Mouse (Mus musculus) forebrain, embryonic 15.5 days (tissue): ENCODE data around the gene Ube4b. TPM values are rescaled to one million over a fixed set of nuclear protein-coding genes. Genes with fewer than 3 reads are reported as not detected.

ENCODE experiments used
- ATAC-seq: fragments of 200-750 bp; cut with Nextera tagmentation; replicated peaks from 2 replicates; pipeline ENCODE4 v1.8.0; 2017; ENCODE audit warnings: mild to moderate bottlenecking, moderate TSS enrichment, moderate library complexity
- H3K27ac ChIP-seq: fragments of 300-500 bp; sonication (generic); replicated peaks from 2 replicates; pipeline ENCODE4 v1.5.1; 2015; ENCODE audit warnings: mild to moderate bottlenecking, inconsistent platforms
- H3K27me3 ChIP-seq: fragments of 300-500 bp; sonication (generic); 2 replicates; pipeline ENCODE4 v1.6.1; 2015; ENCODE audit warnings: inconsistent platforms
- H3K36me3 ChIP-seq: fragments of 300-500 bp; sonication (generic); 2 replicates; pipeline ENCODE4 v1.6.1; 2015; ENCODE audit warnings: mild to moderate bottlenecking, inconsistent platforms
- H3K4me1 ChIP-seq: fragments of 300-500 bp; sonication (generic); 2 replicates; pipeline ENCODE4 v1.6.1; 2015; ENCODE audit warnings: inconsistent platforms
- H3K4me2 ChIP-seq: fragments of 300-500 bp; sonication (generic); replicated peaks from 2 replicates; pipeline ENCODE4 v1.6.1; 2015; ENCODE audit warnings: mild to moderate bottlenecking, inconsistent platforms
- H3K4me3 ChIP-seq: fragments of 300-500 bp; sonication (generic); 2 replicates; pipeline ENCODE4 v1.5.1; 2015; ENCODE audit warnings: mild to moderate bottlenecking, inconsistent platforms
- H3K9ac ChIP-seq: fragments of 300-500 bp; sonication (generic); replicated peaks from 2 replicates; pipeline ENCODE4 v1.6.1; 2015; ENCODE audit warnings: mild to moderate bottlenecking, inconsistent platforms
- H3K9me3 ChIP-seq: fragments of 300-500 bp; sonication (generic); 2 replicates; pipeline ENCODE4 v1.6.1; 2016; ENCODE audit warnings: inconsistent platforms
- WGBS: fragments of 180-500 bp; shearing (Covaris S2); methylation state at CpG from one replicate; pipeline ENCODE4 v1.1.7; 2015; ENCODE audit warnings: mixed read lengths; 5-methylcytosine and 5-hydroxymethylcytosine counted together
- polyA plus RNA-seq: library from polyadenylated mRNA; unstranded; fragments of >200 nt; fragmentation: Nextera tagmentation; extraction: Ambion mirVana; gene quantifications from 2 replicates; pipeline ENCODE4 v1.2.1, GENCODE M21; 2015

The Ube4b gene
- polyA plus RNA-seq, 1 experiment from 2014 or later = 58.4 TPM

DNA sequence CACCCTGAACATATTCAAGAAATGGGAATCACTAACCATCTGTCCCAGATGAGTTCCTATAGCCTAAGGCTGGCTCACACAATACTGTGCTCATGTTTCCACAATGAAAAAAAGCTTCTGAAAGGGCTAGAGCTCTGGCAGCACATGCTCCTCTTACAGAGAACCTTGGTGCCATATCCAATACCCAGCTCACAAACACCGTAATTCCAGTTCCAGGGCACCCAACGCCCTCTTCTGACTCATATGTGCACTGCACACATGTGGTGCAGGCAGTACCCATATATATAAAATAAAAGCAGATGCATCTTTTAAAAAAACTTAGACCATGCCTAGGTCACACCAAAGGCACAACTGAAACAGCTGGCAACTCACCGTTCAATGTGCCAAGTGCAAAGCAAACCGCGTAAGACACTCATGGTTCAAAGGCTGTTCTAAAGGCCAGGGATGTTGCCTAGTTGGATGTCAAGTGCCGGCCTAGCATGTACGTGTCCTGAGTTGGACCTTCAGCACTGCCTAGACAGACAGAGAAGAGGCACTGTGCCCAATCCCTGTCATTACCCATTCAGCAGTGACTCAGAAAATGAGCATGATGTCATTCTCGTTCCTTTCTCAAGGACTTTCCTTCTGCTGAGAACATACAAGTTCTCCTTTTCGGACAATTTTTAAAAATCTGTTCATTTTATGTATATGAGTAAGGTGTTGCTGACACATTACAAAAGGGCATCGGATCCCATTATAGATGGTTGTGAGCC is 101.0 kb downstream of the Ube4b start:
- Histone ChIP-seq H3K4me1 (no peaks in the 10 kb centered on the region), H3K4me3 (no peak overlapping the region), H3K4me2 (no peak overlapping the region), H3K9ac (no peak overlapping the region), H3K27me3 (no peaks in the 10 kb centered on the region), H3K36me3 (peaks cover 29% of the 10 kb centered on the region), H3K27ac (no peak overlapping the region), H3K9me3 (no peaks in the 10 kb centered on the region)
- 80% methylated on average over 10 of the region's 10 CpGs for WGBS
- ATAC-seq = no peak

DNA sequence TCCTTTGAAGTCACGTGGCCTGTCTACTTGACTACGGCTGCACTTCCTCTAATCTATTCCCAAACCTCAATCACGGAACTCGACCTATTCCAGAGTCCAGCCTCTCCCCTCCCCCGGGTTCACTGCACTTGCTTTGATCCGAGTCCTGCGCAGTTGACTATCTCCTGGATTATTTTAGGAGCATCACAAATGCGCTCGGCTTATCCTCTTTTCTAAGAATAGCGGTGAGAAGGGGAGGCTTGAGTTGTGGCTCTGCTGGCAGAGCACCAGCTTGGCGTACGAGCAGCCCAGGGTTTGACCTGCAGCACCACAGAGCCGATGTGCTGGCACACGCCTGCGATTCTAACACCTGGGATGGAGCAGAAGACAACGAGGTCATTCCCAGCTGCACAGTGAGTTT is 102.8 kb downstream of the Ube4b start:
- 85% methylated on average over 16 of the region's 16 CpGs for WGBS
- H3K27me3 ChIP-seq = no peaks in the 10 kb centered on the region
- peaks cover 13% of the 10 kb centered on the region for H3K36me3 ChIP-seq
- no peak for ATAC-seq
- H3K9ac ChIP-seq = no peak overlapping the region
- H3K4me3 ChIP-seq = no peak overlapping the region
- no peak overlapping the region for H3K4me2 ChIP-seq
- peaks cover 6% of the 10 kb centered on the region for H3K4me1 ChIP-seq
- H3K27ac ChIP-seq = no peak overlapping the region
- no peaks in the 10 kb centered on the region for H3K9me3 ChIP-seq

DNA sequence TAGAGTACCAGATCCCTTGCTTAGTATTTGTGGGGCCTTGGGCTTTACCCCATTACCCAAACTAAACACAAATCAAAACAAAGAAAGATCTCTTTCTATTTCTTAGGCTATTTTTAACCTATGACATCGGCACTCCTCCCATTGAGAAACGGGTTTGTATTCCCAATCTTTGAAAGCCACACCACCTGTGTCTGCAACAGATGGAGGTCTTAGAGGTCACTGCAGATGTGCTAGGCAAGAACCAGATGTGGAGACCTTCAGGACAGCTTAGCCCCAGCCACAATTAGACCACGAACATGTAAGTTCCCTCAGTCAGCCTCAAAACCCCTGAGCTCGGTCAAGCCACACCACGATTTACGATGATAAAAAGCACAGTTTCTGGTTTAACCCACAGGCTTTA is 103.8 kb downstream of the Ube4b start:
- Histone ChIP-seq H3K9me3 (no peaks in the 10 kb centered on the region), H3K27me3 (no peaks in the 10 kb centered on the region), H3K4me1 (peaks cover 10% of the 10 kb centered on the region), H3K27ac (no peak overlapping the region), H3K4me2 (no peak overlapping the region), H3K9ac (no peak overlapping the region), H3K4me3 (no peak overlapping the region), H3K36me3 (peaks cover 7% of the 10 kb centered on the region; the same call in 1 of the 2 replicates)
- ATAC-seq = no peak
- 81% methylated on average over 6 of the region's 6 CpGs for WGBS

DNA sequence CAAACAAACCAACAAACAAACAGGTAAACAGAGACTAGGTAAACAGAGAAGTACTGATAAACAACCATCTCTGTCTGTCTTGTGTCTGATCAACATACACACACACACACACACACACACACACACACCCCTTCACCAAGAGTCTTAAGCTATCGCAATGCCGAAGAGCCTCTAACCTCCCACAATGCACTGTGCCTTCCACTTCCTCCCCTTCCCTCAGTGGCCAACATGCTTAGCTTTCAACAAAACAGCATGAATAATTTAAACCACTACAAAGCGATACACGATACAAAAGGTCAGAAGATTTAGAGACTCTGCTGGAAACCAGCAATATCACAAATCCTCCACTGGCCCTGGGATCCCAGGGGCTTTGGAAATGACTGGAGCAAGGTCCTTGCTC is 104.3 kb downstream of the Ube4b start:
- 67% methylated on average over 4 of the region's 4 CpGs for WGBS
- no peak overlapping the region for H3K4me3 ChIP-seq
- H3K9ac ChIP-seq = no peak overlapping the region
- H3K9me3 ChIP-seq = no peaks in the 10 kb centered on the region
- H3K27ac ChIP-seq = no peak overlapping the region
- H3K36me3 ChIP-seq = peaks cover 2% of the 10 kb centered on the region; the same call in 1 of the 2 replicates
- ATAC-seq = no peak
- no peak overlapping the region for H3K4me2 ChIP-seq
- no peaks in the 10 kb centered on the region for H3K27me3 ChIP-seq
- H3K4me1 ChIP-seq = peaks cover 14% of the 10 kb centered on the region

DNA sequence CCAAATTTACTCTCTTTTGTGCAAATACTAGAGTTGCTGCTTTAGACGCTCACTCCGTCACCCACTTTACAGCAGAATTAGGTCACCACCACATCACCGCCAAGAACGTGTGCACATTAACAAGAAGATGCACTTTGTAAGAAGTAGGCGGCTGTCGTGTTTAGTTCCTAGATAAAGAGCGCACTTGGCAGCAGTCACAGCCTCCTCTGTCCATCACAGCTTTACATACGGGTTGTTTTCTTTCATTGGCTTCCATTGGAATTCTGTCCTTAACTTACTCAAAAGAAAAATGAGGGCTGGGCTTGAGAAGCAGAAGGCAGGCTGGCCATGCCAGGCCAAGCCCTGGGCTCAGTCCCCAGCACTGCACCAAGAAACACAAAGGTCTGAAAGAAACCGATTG is 107.5 kb downstream of the Ube4b start:
- no peaks in the 10 kb centered on the region for H3K9me3 ChIP-seq
- ATAC-seq = peak; percentile 70
- H3K27me3 ChIP-seq = no peaks in the 10 kb centered on the region
- no peak overlapping the region for H3K4me2 ChIP-seq
- peak overlapping the region; percentile 42 for H3K27ac ChIP-seq
- no peaks in the 10 kb centered on the region for H3K36me3 ChIP-seq
- no peak overlapping the region for H3K9ac ChIP-seq
- H3K4me3 ChIP-seq = no peak overlapping the region
- 26% methylated on average over 9 of the region's 9 CpGs for WGBS
- peaks cover 18% of the 10 kb centered on the region for H3K4me1 ChIP-seq

DNA sequence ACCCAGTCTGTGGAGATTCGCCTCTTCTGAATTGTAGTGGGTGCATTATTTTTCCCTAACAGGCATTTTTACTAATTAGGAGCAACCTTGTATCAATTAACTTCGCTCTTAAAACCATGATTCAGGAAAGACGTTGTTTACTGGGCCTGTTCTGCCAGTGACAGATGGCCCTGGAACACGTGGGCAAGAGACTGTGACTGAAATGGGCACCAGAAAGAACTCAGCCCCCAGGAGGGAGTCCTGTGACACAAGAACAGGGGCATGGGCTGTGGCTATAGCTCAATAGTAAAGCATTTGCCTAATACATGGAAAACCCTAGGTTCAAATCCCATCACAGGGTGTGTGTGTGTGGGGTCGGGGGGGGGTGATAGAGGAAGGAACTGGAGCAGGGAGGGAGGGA is 109.2 kb downstream of the Ube4b start:
- peak; percentile 72 for ATAC-seq
- 36% methylated on average over 5 of the region's 5 CpGs for WGBS
- H3K9me3 ChIP-seq = no peaks in the 10 kb centered on the region
- no peak overlapping the region for H3K4me2 ChIP-seq
- peaks cover 18% of the 10 kb centered on the region for H3K4me1 ChIP-seq
- H3K27me3 ChIP-seq = no peaks in the 10 kb centered on the region
- peak overlapping the region; percentile 82 for H3K27ac ChIP-seq
- H3K9ac ChIP-seq = no peak overlapping the region
- no peaks in the 10 kb centered on the region for H3K36me3 ChIP-seq
- no peak overlapping the region for H3K4me3 ChIP-seq

DNA sequence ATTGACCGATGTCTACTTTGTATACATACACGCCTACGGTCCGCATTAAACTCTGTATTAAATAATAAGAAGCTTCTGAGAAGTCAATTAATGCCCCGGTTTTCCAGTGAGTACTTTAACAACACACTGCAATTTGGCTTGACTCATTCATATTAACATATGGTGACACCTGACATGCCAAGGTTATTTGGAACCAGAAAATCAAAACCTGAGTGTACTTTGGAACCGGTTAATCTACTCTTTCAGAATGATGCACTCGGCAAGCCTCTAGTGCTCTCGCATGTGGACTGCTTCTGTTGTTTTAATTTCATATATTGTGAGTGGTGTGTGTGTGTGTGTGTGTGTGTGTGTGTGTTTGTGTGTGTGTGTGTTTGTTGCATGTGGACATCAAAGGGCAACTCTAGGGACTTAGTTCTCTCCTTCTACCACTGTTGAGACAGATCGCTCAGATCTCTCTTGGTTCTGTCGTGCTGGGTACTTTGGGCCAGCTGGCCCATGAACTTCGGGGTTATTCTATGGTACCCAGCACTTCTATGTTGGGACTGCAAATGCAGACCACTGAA is 112.2 kb downstream of the Ube4b start:
- 86% methylated on average over 11 of the region's 11 CpGs for WGBS
- no peak for ATAC-seq
- H3K27me3 ChIP-seq = no peaks in the 10 kb centered on the region
- H3K9me3 ChIP-seq = no peaks in the 10 kb centered on the region
- H3K4me3 ChIP-seq = no peak overlapping the region
- H3K36me3 ChIP-seq = no peaks in the 10 kb centered on the region
- no peak overlapping the region for H3K4me2 ChIP-seq
- peaks cover 18% of the 10 kb centered on the region for H3K4me1 ChIP-seq
- H3K9ac ChIP-seq = no peak overlapping the region
- no peak overlapping the region for H3K27ac ChIP-seq

DNA sequence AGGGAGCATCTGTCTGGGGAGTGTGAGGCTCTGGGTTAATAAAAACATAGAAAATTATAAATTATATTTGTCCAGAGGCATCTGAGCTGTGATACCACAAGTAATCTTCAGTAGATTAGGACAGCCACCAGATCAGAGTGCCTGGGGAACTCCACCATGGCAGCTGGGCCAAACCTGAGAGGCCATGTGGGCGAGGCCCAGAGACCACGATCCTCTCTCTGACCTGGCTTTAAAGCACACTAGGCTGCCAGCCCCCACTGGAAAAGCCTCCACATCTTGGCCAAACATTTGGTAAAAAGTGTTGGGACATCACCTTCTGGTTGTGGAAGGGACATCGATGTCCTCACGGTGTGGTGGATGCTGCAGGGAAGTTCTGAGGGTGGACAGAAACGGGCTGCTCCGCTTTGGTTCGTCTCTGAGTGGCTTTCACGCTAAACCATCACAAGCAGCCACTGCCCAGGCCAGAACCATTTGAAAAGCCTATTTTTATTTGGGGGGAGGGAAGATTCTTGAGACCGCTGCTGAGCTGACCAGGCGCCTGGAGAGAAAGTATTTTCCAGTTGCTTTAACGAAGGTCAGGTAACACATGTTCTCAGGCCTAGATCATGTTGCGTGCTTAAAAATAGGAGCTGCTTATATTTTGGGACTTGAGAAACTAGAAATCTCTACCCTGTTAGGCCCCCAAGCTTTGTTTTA is 112.8 kb downstream of the Ube4b start:
- no peaks in the 10 kb centered on the region for H3K27me3 ChIP-seq
- H3K9me3 ChIP-seq = no peaks in the 10 kb centered on the region
- peaks cover 18% of the 10 kb centered on the region for H3K4me1 ChIP-seq
- no peak overlapping the region for H3K4me2 ChIP-seq
- no peak for ATAC-seq
- WGBS = 80% methylated on average over 12 of the region's 12 CpGs
- no peak overlapping the region for H3K4me3 ChIP-seq
- no peak overlapping the region for H3K27ac ChIP-seq
- H3K36me3 ChIP-seq = no peaks in the 10 kb centered on the region
- no peak overlapping the region for H3K9ac ChIP-seq

DNA sequence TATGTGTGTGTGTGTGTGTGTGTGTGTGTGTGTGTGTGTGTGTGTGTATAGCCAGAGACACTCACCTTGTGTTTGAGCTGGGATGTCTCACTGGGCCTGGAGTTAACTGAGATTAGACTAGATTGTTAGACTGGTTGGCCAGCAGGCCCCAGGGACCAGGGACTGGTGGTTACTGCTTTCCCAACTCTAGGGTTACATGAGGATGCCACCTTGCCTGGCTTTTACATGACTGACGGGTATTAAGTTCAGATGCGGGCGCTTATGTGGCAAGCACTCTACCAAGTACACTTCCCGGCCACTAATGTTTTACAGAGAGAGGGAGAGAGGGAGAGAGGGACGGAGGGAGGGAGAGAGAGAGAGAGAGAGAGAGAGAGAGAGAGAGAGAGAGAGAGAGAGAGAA is 114.6 kb downstream of the Ube4b start:
- Histone ChIP-seq H3K4me1 (peaks cover 13% of the 10 kb centered on the region), H3K27me3 (no peaks in the 10 kb centered on the region), H3K4me2 (no peak overlapping the region), H3K36me3 (no peaks in the 10 kb centered on the region), H3K9ac (no peak overlapping the region), H3K9me3 (no peaks in the 10 kb centered on the region), H3K27ac (no peak overlapping the region), H3K4me3 (no peak overlapping the region)
- WGBS = 83% methylated on average over 5 of the region's 5 CpGs
- ATAC-seq = no peak

DNA sequence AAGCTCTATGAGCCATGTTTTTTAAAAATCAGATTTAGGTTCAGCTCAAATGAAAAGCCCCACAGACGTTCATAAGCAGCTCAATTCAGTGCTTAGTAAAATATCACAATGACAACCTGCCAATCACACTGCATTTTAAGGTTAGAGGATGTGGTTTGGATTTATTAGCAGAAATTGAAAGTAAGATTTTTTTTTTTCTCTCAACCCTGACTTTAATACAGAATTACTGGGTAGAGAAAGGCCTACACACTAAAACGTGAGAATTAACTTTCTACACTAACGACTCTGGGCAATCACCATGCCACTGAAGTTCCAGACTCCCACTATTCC is 118.1 kb downstream of the Ube4b start:
- Histone ChIP-seq H3K4me2 (peak overlapping the region; percentile 63), H3K4me3 (peak overlapping the region; percentile 70), H3K27me3 (no peaks in the 10 kb centered on the region), H3K9ac (peak overlapping the region; percentile 79), H3K27ac (peak overlapping the region; percentile 96), H3K36me3 (no peaks in the 10 kb centered on the region), H3K4me1 (peaks cover 36% of the 10 kb centered on the region), H3K9me3 (no peaks in the 10 kb centered on the region)
- 21% methylated on average over 3 of the region's 3 CpGs for WGBS
- ATAC-seq = no peak

DNA sequence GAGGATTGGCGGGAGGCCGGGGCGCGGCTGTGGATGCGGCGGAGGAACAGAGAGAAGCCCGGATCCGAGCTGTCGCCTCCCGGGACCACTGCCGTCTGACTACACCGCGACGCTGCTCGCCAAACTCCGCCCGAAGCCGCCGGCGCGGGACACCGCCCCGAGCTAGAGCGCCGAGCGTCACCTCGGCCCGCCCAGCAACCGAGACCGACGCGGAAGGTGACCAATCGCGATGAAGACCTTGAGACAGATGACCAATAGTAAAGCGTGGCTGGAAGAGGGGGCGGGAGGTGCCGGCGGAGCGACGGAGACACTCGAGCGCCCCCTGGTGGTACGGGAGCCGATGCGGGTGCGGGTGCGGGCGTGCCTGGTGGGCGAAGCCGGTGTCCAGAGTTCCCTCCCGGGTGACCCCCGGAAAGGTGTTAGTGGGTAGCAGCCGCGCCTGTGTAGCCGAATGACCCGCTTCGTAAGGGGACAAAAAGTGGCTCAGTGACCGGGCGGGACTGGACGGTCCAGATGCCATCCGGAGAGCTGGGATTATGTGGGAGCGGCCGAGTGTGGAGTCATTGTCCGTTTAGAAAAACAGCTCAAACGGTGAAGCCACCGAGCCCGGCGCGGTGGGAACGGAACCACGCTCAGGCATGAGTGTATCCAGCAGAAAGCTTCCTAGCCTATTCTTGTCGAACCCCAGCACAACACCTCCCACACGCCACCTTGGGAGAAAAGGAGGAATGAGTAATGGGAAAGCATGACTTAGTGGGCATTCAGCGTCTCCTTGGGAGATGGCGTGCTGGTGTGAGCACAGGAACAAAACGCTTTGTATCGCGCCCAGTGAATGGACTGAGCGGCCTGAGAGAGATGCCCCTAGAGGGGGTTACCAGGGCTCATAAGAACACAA is 118.7 kb downstream of the Ube4b start, which contains the start of gene Kif1b:
Gene Kif1b, minus strand, starts transcription at position 98 of the 895 bp plus-strand sequence.
- peak within 1 kb of the TSS; percentile 82 for H3K9ac ChIP-seq
- H3K4me1 ChIP-seq = peaks cover 42% of the 10 kb centered on the region
- under 1% methylated on average over 79 of the region's 79 CpGs for WGBS
- no peaks in the 10 kb centered on the region for H3K36me3 ChIP-seq
- no peaks in the 10 kb centered on the region for H3K9me3 ChIP-seq
- peak within 1 kb of the TSS; percentile 70 for H3K4me3 ChIP-seq
- ATAC-seq = peak; percentile 97
- peak within 1 kb of the TSS; percentile 96 for H3K27ac ChIP-seq
- no peaks in the 10 kb centered on the region for H3K27me3 ChIP-seq
- H3K4me2 ChIP-seq = peak within 1 kb of the TSS; percentile 63
